Mouse (Mus musculus): ENCODE data around the gene I0C0044D17Rik.

DNA sequence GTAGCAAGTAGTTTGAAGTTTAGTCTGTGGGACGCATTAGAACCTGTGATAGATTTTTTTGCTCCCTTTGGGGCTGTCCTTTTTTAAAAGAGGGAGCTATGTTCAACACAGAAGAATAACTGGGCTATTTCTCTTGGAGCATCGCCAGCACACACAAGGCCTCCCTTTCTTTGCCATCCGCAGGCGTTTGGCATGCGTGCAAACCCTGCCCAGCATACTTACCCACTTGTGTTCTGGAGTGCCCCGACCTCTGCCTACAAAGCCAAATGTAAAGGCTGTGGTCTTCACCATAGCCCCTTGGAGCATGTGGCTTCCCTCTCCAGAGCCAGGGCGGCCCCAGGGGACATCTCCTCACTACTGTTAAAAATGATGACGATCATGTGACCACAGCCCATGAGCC is 22.8 kb downstream of the I0C0044D17Rik start:
- TF ChIP-seq POLR2A (IDR thresholded peaks at IDR 0.05; ENCODE audit: borderline replicate concordance, extremely low read depth, low read depth, low read length) (no peak), CTCF (IDR thresholded peaks at IDR 0.05; ENCODE audit: insufficient read depth, low read length) (no peak)

Measured in lung, adult 2 months (tissue).